8 mouse cellular contexts compared by ENCODE assay signal in genomic region chr17:28761871-28762270, GRCm38 (mm10). TPM values are rescaled to one million over a fixed set of nuclear protein-coding genes. Genes with fewer than 3 reads are reported as not detected.
DNase-seq lines count a peak whose midpoint lies in the region; ATAC-seq and TF ChIP-seq lines count a peak whose summit lies in the region.

No protein-coding gene starts in this region.

- no peak; the same call in 1 of the 2 replicates for ATAC-seq in heart, embryonic 12.5 days (ENCODE audit: insufficient number of reproducible peaks, low FRiP score)
- ATAC-seq in monocyte, adult 5-6 weeks (replicated peaks; ENCODE audit: insufficient number of reproducible peaks, low FRiP score, low TSS enrichment, poor library complexity, severe bottlenecking): peak; percentile 95
- ATAC-seq in stomach, embryonic 16.5 days (ENCODE audit: insufficient read depth, low FRiP score): peak; percentile 23; the same call in 1 of the 2 replicates

- no peaks in the 10 kb centered on the region for H3K36me3 ChIP-seq in heart, embryonic 12.5 days
- H3K36me3 ChIP-seq in stomach, embryonic 16.5 days (ENCODE audit: control insufficient read depth, insufficient read depth, low read length): no peaks in the 10 kb centered on the region

- no peak overlapping the region for H3K9ac ChIP-seq in heart, embryonic 12.5 days
- H3K9ac ChIP-seq in stomach, embryonic 16.5 days (ENCODE audit: low read length): no peak overlapping the region

- peak; percentile 94 for TF ChIP-seq CTCF in left cerebral cortex, adult 2 months (IDR thresholded peaks at IDR 0.05)

- no peaks in the 10 kb centered on the region for H3K9me3 ChIP-seq in heart, embryonic 12.5 days (replicated peaks)
- H3K9me3 ChIP-seq in stomach, embryonic 16.5 days (replicated peaks; ENCODE audit: control insufficient read depth, low read length): no peaks in the 10 kb centered on the region

- DNase-seq in heart, adult 11 months: peak; percentile 96
- peak; percentile 81 to 84 for DNase-seq in adrenal gland, adult 18-20 months (ENCODE audit: low spot score in 2 of 2)
- peak; percentile 68 for DNase-seq in embryo, embryonic 11 days
- peak; percentile 37 for DNase-seq in heart, postnatal 25 days (ENCODE audit: low spot score)
- DNase-seq in left cerebral cortex, adult 2 months (ENCODE audit: extremely low spot score in 1 of 2, low spot score in 2 of 2): peak; percentile 64 to 77

- H3K27ac ChIP-seq in heart, embryonic 12.5 days (ENCODE audit: poor library complexity, severe bottlenecking): no peak overlapping the region
- no peak overlapping the region for H3K27ac ChIP-seq in left cerebral cortex, adult 2 months
- H3K27ac ChIP-seq in stomach, embryonic 16.5 days (ENCODE audit: low read length): no peak overlapping the region

- no peaks in the 10 kb centered on the region for H3K4me1 ChIP-seq in heart, embryonic 12.5 days (replicated peaks)
- H3K4me1 ChIP-seq in stomach, embryonic 16.5 days (ENCODE audit: control insufficient read depth, insufficient read depth, low read length): no peaks in the 10 kb centered on the region

- no peak overlapping the region for H3K4me3 ChIP-seq in heart, embryonic 12.5 days
- no peak overlapping the region for H3K4me3 ChIP-seq in left cerebral cortex, adult 2 months
- no peak overlapping the region for H3K4me3 ChIP-seq in stomach, embryonic 16.5 days (replicated peaks; ENCODE audit: low read length)

- intact Hi-C loops in heart, postnatal 25 days (cut with DNase I): loop anchor here (2.0 to 5.0 kb wide), 3 partner anchors 35 to 163 kb away; partner anchors contain the start of genes Mapk14 and Slc26a8
- intact Hi-C loops in left cerebral cortex, adult 2 months (cut with DNase I): loop anchor here (1.0 to 5.0 kb wide), 3 partner anchors 39 to 164 kb away; partner anchors contain the start of gene Brpf3

- H3K27me3 ChIP-seq in heart, embryonic 12.5 days (replicated peaks): peaks cover 3% of the 10 kb centered on the region; the same call in 1 of the 2 replicates
- H3K27me3 ChIP-seq in stomach, embryonic 16.5 days (ENCODE audit: control insufficient read depth, insufficient read depth, low read length): no peaks in the 10 kb centered on the region

- no peak overlapping the region for H3K4me2 ChIP-seq in heart, embryonic 12.5 days
- no peak overlapping the region for H3K4me2 ChIP-seq in stomach, embryonic 16.5 days (ENCODE audit: low read depth, low read length)

- WGBS in heart, embryonic 12.5 days: 15% methylated on average over 3 of the region's 3 CpGs
- WGBS in stomach, embryonic 16.5 days: 8% methylated on average over 3 of the region's 3 CpGs

RNA-seq across cellular contexts. Expression of gene Mapk13, which starts 7.2 kb away (rescaled TPM):
- polyA plus RNA-seq in heart, embryonic 12.5 days (2016; fragmentation: Nextera tagmentation; extraction: Ambion mirVana): 3.2 and 3.9 TPM in 2 replicates
- 100 to 1,000 TPM in 1 of 2 experiments, 10 to 100 TPM in 1; 63.5 to 395 TPM for total RNA-seq in adrenal gland, adult 18-20 months (2021)
- total RNA-seq in heart, postnatal 25 days (2021): under 1 TPM; 0.17 to 0.18 TPM
- 1 to 10 TPM; 1.6 to 1.7 TPM for total RNA-seq in left cerebral cortex, adult 2 months (2021)
- total RNA-seq in monocyte, adult 5-6 weeks (2017): 1.5 to 2.3 TPM (median 1.8 TPM) in 3 replicates
- polyA plus RNA-seq in stomach, embryonic 16.5 days (2015; fragmentation: Nextera tagmentation; extraction: Ambion mirVana): 116 and 128 TPM in 2 replicates

RNA-seq across cellular contexts. Expression of gene AC170998.1, which starts 36.0 kb away (rescaled TPM):
- 3.1 and 3.3 TPM in 2 replicates for polyA plus RNA-seq in heart, embryonic 12.5 days (2016; fragmentation: Nextera tagmentation; extraction: Ambion mirVana)
- 1 to 10 TPM in 1 of 2 experiments, not detected in 1; 1.6 TPM for total RNA-seq in adrenal gland, adult 18-20 months (2021)
- under 1 TPM in 1 of 2 experiments, not detected in 1; 0.88 TPM for total RNA-seq in heart, postnatal 25 days (2021)
- 1 to 10 TPM; 1.6 to 3.3 TPM for total RNA-seq in left cerebral cortex, adult 2 months (2021)
- total RNA-seq in monocyte, adult 5-6 weeks (2017): 10.1 to 17.4 TPM in 2 of 3 replicates, not detected in the other
- polyA plus RNA-seq in stomach, embryonic 16.5 days (2015; fragmentation: Nextera tagmentation; extraction: Ambion mirVana): 2.3 and 2.8 TPM in 2 replicates

RNA-seq across cellular contexts. Expression of gene Brpf3, which starts 39.0 kb away (rescaled TPM):
- 13.2 and 15.4 TPM in 2 replicates for polyA plus RNA-seq in heart, embryonic 12.5 days (2016; fragmentation: Nextera tagmentation; extraction: Ambion mirVana)
- total RNA-seq in adrenal gland, adult 18-20 months (2021): 10 to 100 TPM; 51.7 to 91.8 TPM
- 10 to 100 TPM; 12.4 to 16.2 TPM for total RNA-seq in heart, postnatal 25 days (2021)
- total RNA-seq in left cerebral cortex, adult 2 months (2021): 10 to 100 TPM; 49.1 to 49.5 TPM
- total RNA-seq in monocyte, adult 5-6 weeks (2017): 6.7 to 16.8 TPM (median 7.3 TPM) in 3 replicates
- 8.2 and 10.5 TPM in 2 replicates for polyA plus RNA-seq in stomach, embryonic 16.5 days (2015; fragmentation: Nextera tagmentation; extraction: Ambion mirVana)

Comparison
In these comparisons a context has a peak if more than half of its experiments do, and no peak if none do; other contexts are left out.
1. DNase-seq: peak in every context shown above with its lines; median percentile 96 in heart, adult 11 months; 82 in adrenal gland, adult 18-20 months; 70 in left cerebral cortex, adult 2 months; 68 in embryo, embryonic 11 days; 37 in heart, postnatal 25 days.
2. RNA of gene Mapk13, which starts 7.2 kb away (total RNA-seq): 63.5 to 395 TPM in adrenal gland, adult 18-20 months; 1.5 to 2.3 TPM in monocyte, adult 5-6 weeks, 1.6 to 1.7 TPM in left cerebral cortex, adult 2 months and 0.17 to 0.18 TPM in heart, postnatal 25 days; every median in the first group is over 10 times any median in the second.